Mouse (Mus musculus) lung, postnatal 0 days (tissue): ENCODE results near the gene Vamp1.

Experiments used
- CTCF ChIP-seq: IDR thresholded peaks from 2 replicates; pipeline ENCODE4 v1.5.1; 2016; ENCODE audit warnings: antibody characterized with exemption, mild to moderate bottlenecking
- EP300 ChIP-seq: IDR thresholded peaks from 2 replicates; pipeline ENCODE4 v1.6.1; 2016; ENCODE audit warnings: antibody characterized with exemption, mild to moderate bottlenecking, control low read depth

DNA sequence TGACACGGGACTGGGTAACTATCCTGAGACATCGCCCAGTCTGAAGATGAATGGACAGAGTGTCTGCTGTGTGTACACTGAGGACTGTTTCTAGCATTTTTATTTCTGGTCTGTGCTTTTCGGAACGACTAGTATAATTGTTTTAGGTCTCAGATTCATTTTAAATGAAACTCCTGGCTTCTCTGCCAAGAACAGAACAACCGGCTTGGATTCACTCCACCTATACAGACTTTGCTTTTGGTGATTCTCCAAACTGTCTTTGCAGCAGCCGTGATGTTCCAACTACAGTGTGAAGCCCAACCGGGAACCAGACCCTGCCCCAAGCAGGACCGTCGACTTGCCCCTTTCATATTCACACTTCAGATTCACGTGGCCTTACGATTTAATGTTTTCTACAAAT, 2.5 kb downstream of the Vamp1 start:
- no peak for TF ChIP-seq CTCF
- no peak for TF ChIP-seq EP300
